Mouse (Mus musculus): ENCODE data around the gene Rpgrip1. TPM values are rescaled to one million over a fixed set of nuclear protein-coding genes. Genes with fewer than 3 reads are reported as not detected.
"Not testable (repeated sequence)": the region's sequence is repeated elsewhere in the genome, so short reads cannot be mapped to it uniquely, and the experiment has no call there.

The Rpgrip1 gene
- polyA plus RNA-seq (2016; fragmentation: Nextera tagmentation; extraction: Ambion mirVana) = 116 and 121 TPM in 2 replicates

DNA sequence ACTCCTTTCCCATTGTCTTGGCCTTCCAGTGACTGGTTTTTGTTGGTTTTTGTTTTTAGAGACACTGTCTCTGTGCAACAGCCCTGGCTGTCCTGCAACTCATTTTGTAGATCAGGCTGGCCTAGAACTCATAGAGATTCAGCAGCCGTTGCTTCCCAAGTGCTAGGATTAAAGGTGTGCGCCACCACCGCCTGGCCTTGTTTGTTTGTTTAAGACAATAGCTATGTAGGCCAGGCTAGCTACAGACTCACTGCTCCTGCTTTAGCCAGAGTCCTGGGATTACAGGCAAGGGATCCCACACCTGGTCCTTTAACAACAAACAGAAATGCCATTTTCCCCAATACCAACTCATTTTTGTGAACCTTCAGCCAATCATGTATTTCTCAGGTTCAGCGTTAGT, at the start of gene Rpgrip1:
TSS of gene Rpgrip1 (plus strand) at position 359 of the 400 bp plus-strand sequence.
- Histone ChIP-seq H3K27me3 (ENCODE audit: low read depth, poor library complexity, severe bottlenecking) (no peaks in the 10 kb centered on the region), H3K4me1 (peaks cover 7% of the 10 kb centered on the region; the same call in 1 of the 2 replicates), H3K36me3 (no peaks in the 10 kb centered on the region), H3K4me3 (no peak within 1 kb of the TSS), H3K27ac (no peak within 1 kb of the TSS), H3K9me3 (replicated peaks) (no peaks in the 10 kb centered on the region)
- no peak for DNase-seq (ENCODE audit: low spot score)
- WGBS = 79% methylated on average over 4 of the region's 4 CpGs

- Histone ChIP-seq H3K9me3 (replicated peaks) (no peaks in the 10 kb centered on the region), H3K27me3 (ENCODE audit: low read depth, poor library complexity, severe bottlenecking) (no peaks in the 10 kb centered on the region), H3K36me3 (no peaks in the 10 kb centered on the region), H3K4me3 (no peak overlapping the region), H3K27ac (no peak overlapping the region), H3K4me1 (peaks cover 6% of the 10 kb centered on the region)
- DNase-seq (ENCODE audit: low spot score) = no peak
- 84% methylated on average over 1 of the region's 1 CpGs for WGBS
These were observed 49.7 kb upstream of the Rpgrip1 start for GRCm38 (mm10) chr14:52060800-52061199.

DNA sequence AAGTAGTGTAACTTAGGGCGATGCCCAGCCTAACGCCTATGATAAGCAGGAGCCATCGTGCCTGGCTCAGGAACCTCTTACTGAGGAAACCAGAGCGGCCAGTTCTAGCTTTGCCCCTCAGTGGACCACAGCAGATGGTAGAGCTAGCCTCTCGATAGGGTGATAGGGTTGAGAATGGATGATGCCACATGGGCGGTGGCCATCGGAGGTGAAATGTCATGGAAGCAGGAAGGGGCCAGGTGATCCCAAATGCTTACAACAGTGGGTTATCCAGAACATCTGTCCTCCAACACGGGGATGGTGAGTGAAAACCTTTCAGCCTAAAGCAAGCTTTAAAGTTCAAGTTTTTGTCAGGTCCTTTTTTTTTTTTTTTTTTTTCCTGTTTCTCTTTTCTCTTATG, 48.7 kb upstream of the Rpgrip1 start:
- Histone ChIP-seq H3K36me3 (no peaks in the 10 kb centered on the region), H3K4me1 (peaks cover 6% of the 10 kb centered on the region), H3K4me3 (no peak overlapping the region), H3K9me3 (replicated peaks) (no peaks in the 10 kb centered on the region), H3K27me3 (ENCODE audit: low read depth, poor library complexity, severe bottlenecking) (no peaks in the 10 kb centered on the region), H3K27ac (no peak overlapping the region)
- DNase-seq (ENCODE audit: low spot score) = no peak
- WGBS = 90% methylated on average over 8 of the region's 8 CpGs

- Histone ChIP-seq H3K27ac (no peak overlapping the region), H3K4me3 (no peak overlapping the region), H3K9me3 (replicated peaks) (no peaks in the 10 kb centered on the region), H3K27me3 (ENCODE audit: low read depth, poor library complexity, severe bottlenecking) (no peaks in the 10 kb centered on the region), H3K36me3 (peaks cover 11% of the 10 kb centered on the region), H3K4me1 (no peaks in the 10 kb centered on the region)
- WGBS = 61% methylated on average over 4 of the region's 4 CpGs
- DNase-seq (ENCODE audit: low spot score) = no peak
These were observed 44.4 kb upstream of the Rpgrip1 start for GRCm38 (mm10) chr14:52066135-52066534.

DNA sequence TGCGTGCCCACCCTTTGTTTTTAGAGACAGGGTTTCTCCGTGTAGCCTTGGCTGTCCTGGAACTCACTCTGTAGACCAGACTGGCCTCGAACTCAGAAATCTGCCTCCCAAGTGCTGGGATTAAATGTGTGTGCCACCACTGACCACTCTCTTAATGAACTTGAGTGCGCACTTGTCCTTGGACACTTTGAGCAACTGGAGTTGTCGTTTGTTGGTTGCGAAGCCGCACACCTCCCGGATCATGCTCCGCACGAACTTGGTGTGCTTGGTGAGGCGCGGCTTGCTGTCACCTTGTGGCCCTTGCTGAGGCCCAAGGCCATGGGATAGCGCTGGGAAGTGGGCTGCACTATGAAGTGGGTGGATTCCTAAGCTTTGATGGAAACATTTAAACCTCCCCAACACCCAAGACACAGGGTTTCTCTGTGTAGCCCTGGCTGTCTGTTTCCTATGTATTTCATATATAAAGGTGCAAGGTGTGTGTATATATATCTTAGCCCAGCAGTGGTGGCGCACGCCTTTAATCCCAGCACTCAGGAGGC, 38.8 kb upstream of the Rpgrip1 start:
- Histone ChIP-seq H3K4me1 (no peaks in the 10 kb centered on the region), H3K36me3 (peaks cover 66% of the 10 kb centered on the region), H3K27me3 (ENCODE audit: low read depth, poor library complexity, severe bottlenecking) (no peaks in the 10 kb centered on the region), H3K4me3 (no peak overlapping the region), H3K27ac (no peak overlapping the region), H3K9me3 (replicated peaks) (no peaks in the 10 kb centered on the region)
- DNase-seq (ENCODE audit: low spot score) = no peak
- WGBS = 94% methylated on average over 15 of the region's 15 CpGs

GRCm38 (mm10) chr14:52083083-52083482, 27.4 kb upstream of the Rpgrip1 start:
- no peaks in the 10 kb centered on the region for H3K4me1 ChIP-seq
- H3K27ac ChIP-seq = no peak overlapping the region
- H3K9me3 ChIP-seq (replicated peaks) = no peaks in the 10 kb centered on the region
- no peaks in the 10 kb centered on the region for H3K27me3 ChIP-seq (ENCODE audit: low read depth, poor library complexity, severe bottlenecking)
- H3K4me3 ChIP-seq = no peak overlapping the region
- DNase-seq (ENCODE audit: low spot score) = no peak
- H3K36me3 ChIP-seq = peaks cover 95% of the 10 kb centered on the region

DNA sequence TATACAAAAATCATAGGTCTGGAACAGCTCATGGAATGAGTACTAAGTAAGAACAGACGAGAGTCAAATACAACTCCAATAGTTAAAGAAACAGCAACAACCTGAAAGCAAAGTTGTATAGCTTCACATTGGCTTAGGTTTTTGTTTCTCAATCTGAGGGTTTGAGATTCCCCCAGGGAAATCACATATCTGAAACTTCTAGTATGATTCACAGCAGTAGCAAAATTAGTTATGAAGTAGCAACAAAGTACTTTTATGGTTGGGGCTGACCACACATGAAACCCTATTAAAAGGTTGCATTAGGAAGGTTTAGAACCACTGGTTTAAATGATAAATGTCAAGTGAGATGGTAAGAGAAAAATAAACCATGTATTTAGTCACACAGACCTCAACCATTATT, 16.0 kb upstream of the Rpgrip1 start:
- no peaks in the 10 kb centered on the region for H3K9me3 ChIP-seq (replicated peaks)
- H3K27ac ChIP-seq = no peak overlapping the region
- no peak for DNase-seq (ENCODE audit: low spot score)
- H3K27me3 ChIP-seq (ENCODE audit: low read depth, poor library complexity, severe bottlenecking) = no peaks in the 10 kb centered on the region
- H3K4me1 ChIP-seq = no peaks in the 10 kb centered on the region
- H3K36me3 ChIP-seq = peaks cover 89% of the 10 kb centered on the region
- no peak overlapping the region for H3K4me3 ChIP-seq
- 89% methylated on average over 1 of the region's 1 CpGs for WGBS

DNA sequence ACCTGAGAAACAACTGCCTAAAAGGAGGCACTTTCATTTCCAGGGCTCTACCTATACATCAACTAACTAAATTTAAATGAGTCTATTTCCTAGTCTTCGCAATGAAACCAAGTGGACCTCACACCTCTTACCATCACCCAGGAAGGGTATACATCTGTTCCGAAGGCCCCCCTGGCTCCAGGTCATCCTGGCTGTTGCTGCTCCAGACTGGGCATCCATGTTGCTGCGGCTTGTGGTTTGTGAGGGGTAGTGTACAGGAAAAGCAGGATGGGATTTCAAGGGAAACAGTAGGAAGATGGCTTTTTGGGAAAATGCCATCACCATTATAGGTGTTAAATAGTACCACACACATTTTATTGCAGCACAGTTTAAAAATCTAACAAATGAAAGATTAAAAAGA, 13.3 kb upstream of the Rpgrip1 start:
- not testable (repeated sequence) for H3K27me3 ChIP-seq (ENCODE audit: low read depth, poor library complexity, severe bottlenecking); DNase-seq (ENCODE audit: low spot score); H3K4me3 ChIP-seq; H3K27ac ChIP-seq; H3K9me3 ChIP-seq (replicated peaks)
- 96% methylated on average over 3 of the region's 3 CpGs for WGBS
- Histone ChIP-seq H3K36me3 (peaks cover 86% of the 10 kb centered on the region), H3K4me1 (peaks cover 16% of the 10 kb centered on the region)

- Histone ChIP-seq H3K36me3 (peaks cover 76% of the 10 kb centered on the region), H3K4me1 (peaks cover 18% of the 10 kb centered on the region)
- H3K4me3 ChIP-seq; DNase-seq (ENCODE audit: low spot score); H3K9me3 ChIP-seq (replicated peaks); H3K27ac ChIP-seq; H3K27me3 ChIP-seq (ENCODE audit: low read depth, poor library complexity, severe bottlenecking): not testable (repeated sequence)
- 92% methylated on average over 3 of the region's 3 CpGs for WGBS
These were observed 12.1 kb upstream of the Rpgrip1 start for GRCm38 (mm10) chr14:52098387-52098786.

GRCm38 (mm10) chr14:52099563-52099962, 10.9 kb upstream of the Rpgrip1 start:
- peaks cover 20% of the 10 kb centered on the region for H3K4me1 ChIP-seq
- DNase-seq (ENCODE audit: low spot score) = no peak
- H3K27ac ChIP-seq = no peak overlapping the region
- H3K4me3 ChIP-seq = no peak overlapping the region
- H3K36me3 ChIP-seq = peaks cover 66% of the 10 kb centered on the region
- no peaks in the 10 kb centered on the region for H3K9me3 ChIP-seq (replicated peaks)
- H3K27me3 ChIP-seq (ENCODE audit: low read depth, poor library complexity, severe bottlenecking) = no peaks in the 10 kb centered on the region
- WGBS = 89% methylated on average over 2 of the region's 2 CpGs

DNA sequence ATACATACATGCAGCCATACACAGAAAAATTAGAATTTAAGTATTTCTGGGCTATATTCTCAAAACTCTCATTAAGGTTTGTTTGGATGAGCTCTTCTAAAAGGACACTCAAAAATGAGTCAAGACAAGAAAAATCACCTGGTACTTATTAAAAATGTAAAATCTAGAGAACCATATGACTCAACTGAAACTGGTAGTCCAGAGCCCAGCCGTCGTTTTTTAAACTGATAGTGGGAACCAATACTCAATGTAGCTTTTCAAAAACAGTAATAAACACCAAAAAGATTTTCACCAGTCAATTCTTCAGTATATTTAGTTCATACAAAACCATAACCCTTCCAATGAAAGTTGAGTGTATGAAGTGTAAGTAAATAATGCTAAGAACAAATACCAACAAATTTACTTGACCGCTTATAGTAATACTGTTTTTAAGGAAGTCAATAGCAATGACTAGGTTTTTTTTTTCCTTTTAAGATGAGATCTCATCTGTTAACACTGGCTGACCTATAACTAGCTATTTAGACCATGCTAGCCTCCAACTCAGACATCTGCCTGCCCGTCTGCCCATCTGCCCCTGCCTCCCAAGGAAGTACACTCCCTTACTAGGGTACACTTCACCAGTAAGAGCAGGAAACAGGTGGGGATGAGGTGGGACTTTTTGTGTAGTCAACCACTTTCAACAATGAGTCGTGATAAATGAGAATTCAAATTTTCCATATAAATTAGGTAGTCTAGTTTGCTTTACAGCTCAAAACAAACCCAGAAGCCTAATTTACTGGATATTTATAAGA, 10.1 kb upstream of the Rpgrip1 start:
- peaks cover 21% of the 10 kb centered on the region for H3K4me1 ChIP-seq
- no peaks in the 10 kb centered on the region for H3K27me3 ChIP-seq (ENCODE audit: low read depth, poor library complexity, severe bottlenecking)
- H3K4me3 ChIP-seq = no peak overlapping the region
- H3K9me3 ChIP-seq (replicated peaks) = no peaks in the 10 kb centered on the region
- no peak overlapping the region for H3K27ac ChIP-seq
- WGBS = 83% methylated on average over 5 of the region's 5 CpGs
- DNase-seq (ENCODE audit: low spot score) = no peak
- H3K36me3 ChIP-seq = peaks cover 58% of the 10 kb centered on the region

DNA sequence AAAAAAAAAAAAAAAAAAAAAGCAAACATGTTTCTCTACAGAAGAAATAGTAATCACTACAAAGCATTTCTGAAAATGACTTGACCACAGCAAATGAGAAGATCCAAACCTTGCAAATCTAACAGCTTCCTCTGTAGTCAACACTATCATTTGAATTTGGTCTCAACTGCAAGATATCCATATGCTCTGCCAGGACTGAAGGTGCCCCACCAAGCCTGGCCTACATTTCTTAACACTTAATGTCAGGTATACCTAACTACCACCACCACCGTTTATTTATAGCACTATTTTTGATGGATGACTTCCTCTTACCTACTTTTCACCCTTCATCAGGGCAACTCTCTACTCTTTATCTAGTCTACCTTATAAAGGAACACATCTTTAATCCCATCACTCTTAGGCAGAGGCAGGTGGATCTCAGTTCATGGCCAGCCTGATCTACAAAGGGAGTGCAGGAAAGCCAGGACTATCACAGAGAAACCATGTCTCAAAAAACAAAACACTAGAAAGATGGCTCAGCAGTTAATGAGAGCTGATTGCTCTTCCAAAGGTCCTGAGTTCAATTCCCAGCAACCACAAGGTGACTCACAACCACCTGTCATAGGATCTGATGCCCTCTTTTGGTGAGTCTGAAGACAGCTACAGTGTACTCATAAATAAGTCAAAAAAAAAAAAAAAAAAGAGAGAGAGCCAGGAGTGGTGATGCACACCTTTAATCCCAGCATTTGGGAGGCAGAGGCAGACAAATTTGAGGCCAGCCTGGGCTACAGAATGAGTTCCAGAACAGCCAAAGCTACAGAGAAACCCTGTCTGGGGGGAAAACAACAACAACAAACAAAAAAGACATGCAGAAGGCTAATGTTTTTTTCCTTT, 9.0 kb upstream of the Rpgrip1 start:
- H3K27me3 ChIP-seq (ENCODE audit: low read depth, poor library complexity, severe bottlenecking) = no peaks in the 10 kb centered on the region
- peak overlapping the region; percentile 76 for H3K4me3 ChIP-seq
- DNase-seq (ENCODE audit: low spot score) = no peak
- peaks cover 22% of the 10 kb centered on the region for H3K4me1 ChIP-seq
- WGBS = 80% methylated on average over 1 of the region's 1 CpGs
- no peak overlapping the region for H3K27ac ChIP-seq
- H3K9me3 ChIP-seq (replicated peaks) = no peaks in the 10 kb centered on the region
- H3K36me3 ChIP-seq = peaks cover 46% of the 10 kb centered on the region

- Histone ChIP-seq H3K4me1 (peaks cover 28% of the 10 kb centered on the region), H3K9me3 (replicated peaks) (no peaks in the 10 kb centered on the region), H3K27me3 (ENCODE audit: low read depth, poor library complexity, severe bottlenecking) (no peaks in the 10 kb centered on the region), H3K36me3 (peaks cover 35% of the 10 kb centered on the region), H3K4me3 (peak overlapping the region; percentile 76), H3K27ac (peak overlapping the region; percentile 96)
- DNase-seq (ENCODE audit: low spot score) = no peak
- WGBS = under 1% methylated on average over 30 of the region's 30 CpGs
These were observed 7.0 kb upstream of the Rpgrip1 start for GRCm38 (mm10) chr14:52103474-52103855.

All from limb, embryonic 10.5 days (tissue).